Mouse (Mus musculus) limb, embryonic 14.5 days (tissue): ENCODE data around the gene Sort1. TPM values are rescaled to one million over a fixed set of nuclear protein-coding genes. Genes with fewer than 3 reads are reported as not detected.

Experiments used
- ATAC-seq: fragments of 200-750 bp; cut with Nextera tagmentation; 2 replicates; pipeline ENCODE4 v1.8.0; 2017; ENCODE audit warnings: low read depth, moderate number of reproducible peaks, moderate TSS enrichment; ENCODE audit not compliant: low FRiP score
- DNase-seq: peaks from one replicate; pipeline ENCODE4 v3.0.0-alpha.2; 2015; ENCODE audit warnings: low spot score
- H3K27ac ChIP-seq: fragments of 300-500 bp; sonication (generic); replicated peaks from 2 replicates; pipeline ENCODE4 v1.5.1; 2014; ENCODE audit warnings: low read depth, mild to moderate bottlenecking, low read length, moderate library complexity, mixed read lengths
- H3K27me3 ChIP-seq: fragments of 300-500 bp; sonication (generic); 2 replicates; pipeline ENCODE4 v1.6.1; 2014; ENCODE audit warnings: low read length, mixed read lengths; ENCODE audit not compliant: control insufficient read depth, insufficient read depth
- H3K36me3 ChIP-seq: fragments of 300-500 bp; sonication (generic); 2 replicates; pipeline ENCODE4 v1.6.1; 2014; ENCODE audit warnings: mild to moderate bottlenecking, low read length, moderate library complexity, mixed read lengths; ENCODE audit not compliant: control insufficient read depth, insufficient read depth
- H3K4me1 ChIP-seq: fragments of 300-500 bp; sonication (generic); 2 replicates; pipeline ENCODE4 v1.6.1; 2014; ENCODE audit warnings: antibody characterized with exemption, low read length, mixed read lengths; ENCODE audit not compliant: control insufficient read depth, insufficient read depth
- H3K4me2 ChIP-seq: fragments of 300-500 bp; sonication (generic); replicated peaks from 2 replicates; pipeline ENCODE4 v1.6.1; 2014; ENCODE audit warnings: low read depth, mild to moderate bottlenecking, low read length, moderate library complexity; ENCODE audit not compliant: severe bottlenecking
- H3K4me3 ChIP-seq: fragments of 300-500 bp; sonication (generic); replicated peaks from 2 replicates; pipeline ENCODE4 v1.5.1; 2014; ENCODE audit warnings: low read length
- H3K9ac ChIP-seq: fragments of 300-500 bp; sonication (generic); 2 replicates; pipeline ENCODE4 v1.6.1; 2014; ENCODE audit warnings: mild to moderate bottlenecking, low read depth, low read length, moderate library complexity; ENCODE audit not compliant: severe bottlenecking
- H3K9me3 ChIP-seq: fragments of 300-500 bp; sonication (generic); 2 replicates; pipeline ENCODE4 v1.6.1; 2016; ENCODE audit warnings: low read length; ENCODE audit not compliant: control insufficient read depth
- POLR2A ChIP-seq: fragments of 200-500 bp; IDR thresholded peaks from 2 replicates; pipeline ENCODE4 v1.8.0; 2012; ENCODE audit warnings: inconsistent platforms, mild to moderate bottlenecking, moderate library complexity, borderline replicate concordance; ENCODE audit not compliant: insufficient read depth, insufficient read length; ENCODE audit errors: extremely low read depth
- WGBS: fragments of 180-500 bp; shearing (Covaris S2); extraction: QIAGEN DNeasy Blood & Tissue Kit; methylation state at CpG from one replicate; pipeline ENCODE4 v1.1.7; 2014; 5-methylcytosine and 5-hydroxymethylcytosine counted together
- polyA plus RNA-seq, 2 experiments: library from polyadenylated mRNA; depleted of rRNA in 1 of 2; stranded (reverse) in 1 of 2; unstranded in 1 of 2; fragments of >200 nt; fragmentation: Nextera tagmentation in 1 of 2; extraction: Ambion mirVana in 1 of 2; gene quantifications; 2 replicates each; pipeline versions ENCODE4 v1.2.1 to v1.2.3; 2012 to 2014

Sort1 gene
- polyA plus RNA-seq, 2 experiments = 17.9 to 30.4 TPM

GRCm38 (mm10) chr3:108405536-108406305, 121.8 kb downstream of the Sort1 start:
- no peak overlapping the region for H3K4me2 ChIP-seq
- WGBS = 55% methylated on average over 14 of the region's 14 CpGs
- no peak overlapping the region for H3K27ac ChIP-seq
- no peaks in the 10 kb centered on the region for H3K27me3 ChIP-seq
- H3K9me3 ChIP-seq = no peaks in the 10 kb centered on the region
- ATAC-seq (no peak), DNase-seq (no peak)
- no peak overlapping the region for H3K9ac ChIP-seq
- H3K4me3 ChIP-seq = no peak overlapping the region
- peaks cover 3% of the 10 kb centered on the region; the same call in 1 of the 2 replicates for H3K4me1 ChIP-seq
- H3K36me3 ChIP-seq = peaks cover 21% of the 10 kb centered on the region
- no peak for TF ChIP-seq POLR2A

- Histone ChIP-seq H3K4me2 (no peak overlapping the region), H3K36me3 (peaks cover 17% of the 10 kb centered on the region), H3K4me3 (no peak overlapping the region), H3K27me3 (no peaks in the 10 kb centered on the region), H3K9ac (no peak overlapping the region), H3K27ac (no peak overlapping the region), H3K9me3 (no peaks in the 10 kb centered on the region), H3K4me1 (peaks cover 7% of the 10 kb centered on the region; the same call in 1 of the 2 replicates)
- DNase-seq (no peak), ATAC-seq (no peak)
- 90% methylated on average over 24 of the region's 24 CpGs for WGBS
- no peak for TF ChIP-seq POLR2A
Measured at GRCm38 (mm10) chr3:108406306-108406885, 122.5 kb downstream of the Sort1 start.

GRCm38 (mm10) chr3:108408517-108409008, 124.7 kb downstream of the Sort1 start:
- no peaks in the 10 kb centered on the region for H3K27me3 ChIP-seq
- no peak for DNase-seq
- peaks cover 10% of the 10 kb centered on the region; the same call in 1 of the 2 replicates for H3K4me1 ChIP-seq
- no peak for ATAC-seq
- peaks cover 6% of the 10 kb centered on the region; the same call in 1 of the 2 replicates for H3K9me3 ChIP-seq
- H3K36me3 ChIP-seq = peaks cover 33% of the 10 kb centered on the region
- 89% methylated on average over 8 of the region's 8 CpGs for WGBS
- no peak overlapping the region for H3K4me3 ChIP-seq
- no peak overlapping the region for H3K4me2 ChIP-seq
- TF ChIP-seq POLR2A = no peak
- no peak overlapping the region for H3K9ac ChIP-seq
- H3K27ac ChIP-seq = no peak overlapping the region

GRCm38 (mm10) chr3:108409656-108410358, 125.9 kb downstream of the Sort1 start:
- Histone ChIP-seq H3K4me2 (no peak overlapping the region), H3K4me3 (no peak overlapping the region)
- no peak for ATAC-seq

GRCm38 (mm10) chr3:108410359-108410714, 126.5 kb downstream of the Sort1 start:
- H3K36me3 ChIP-seq = peaks cover 36% of the 10 kb centered on the region
- no peaks in the 10 kb centered on the region for H3K27me3 ChIP-seq
- no peak overlapping the region for H3K27ac ChIP-seq
- WGBS = 36% methylated on average over 5 of the region's 5 CpGs
- H3K9me3 ChIP-seq = peaks cover 15% of the 10 kb centered on the region
- H3K4me2 ChIP-seq = no peak overlapping the region
- peaks cover 10% of the 10 kb centered on the region; the same call in 1 of the 2 replicates for H3K4me1 ChIP-seq
- no peak for TF ChIP-seq POLR2A
- peak overlapping the region; percentile 43; the same call in 1 of the 2 replicates for H3K9ac ChIP-seq
- ATAC-seq (no peak), DNase-seq (no peak)
- H3K4me3 ChIP-seq = no peak overlapping the region

More at GRCm38 (mm10) chr3:108409656-108410358, 125.9 kb downstream of the Sort1 start:
- DNase-seq = no peak
- no peaks in the 10 kb centered on the region for H3K27me3 ChIP-seq
- WGBS = 58% methylated on average over 8 of the region's 8 CpGs
- H3K9me3 ChIP-seq = peaks cover 15% of the 10 kb centered on the region
- H3K4me1 ChIP-seq = peaks cover 10% of the 10 kb centered on the region; the same call in 1 of the 2 replicates
- no peak overlapping the region for H3K27ac ChIP-seq
- H3K36me3 ChIP-seq = peaks cover 36% of the 10 kb centered on the region
- H3K9ac ChIP-seq = no peak overlapping the region
- TF ChIP-seq POLR2A = no peak

Other genes with a start within 250 kb of the Sort1 start
- gene Gstm4, start 239.2 kb upstream of the Sort1 start, polyA plus RNA-seq (2012; rRNA removed) = 14.4 and 14.5 TPM in 2 replicates
- gene Gstm4, start 239.2 kb upstream of the Sort1 start, polyA plus RNA-seq (2014; fragmentation: Nextera tagmentation; extraction: Ambion mirVana) = 14.4 and 16.2 TPM in 2 replicates
- gene Ampd2, start 197.4 kb upstream of the Sort1 start, polyA plus RNA-seq (2012; rRNA removed) = 116 and 161 TPM in 2 replicates
- 35.8 and 38.7 TPM in 2 replicates for gene Ampd2, start 197.4 kb upstream of the Sort1 start, polyA plus RNA-seq (2014; fragmentation: Nextera tagmentation; extraction: Ambion mirVana)
- gene Gnat2, start 191.3 kb upstream of the Sort1 start, polyA plus RNA-seq (2012; rRNA removed) = 0.70 and 0.88 TPM in 2 replicates
- 0.70 and 0.91 TPM in 2 replicates for gene Gnat2, start 191.3 kb upstream of the Sort1 start, polyA plus RNA-seq (2014; fragmentation: Nextera tagmentation; extraction: Ambion mirVana)
- gene Gnai3, start 137.9 kb upstream of the Sort1 start, polyA plus RNA-seq (2012; rRNA removed) = 81.8 and 89.8 TPM in 2 replicates
- gene Gnai3, start 137.9 kb upstream of the Sort1 start, polyA plus RNA-seq (2014; fragmentation: Nextera tagmentation; extraction: Ambion mirVana) = 165 and 166 TPM in 2 replicates
- 0.20 and 0.26 TPM in 2 replicates for gene Gpr61, start 129.2 kb upstream of the Sort1 start, polyA plus RNA-seq (2012; rRNA removed)
- 0.10 and 0.14 TPM in 2 replicates for gene Gpr61, start 129.2 kb upstream of the Sort1 start, polyA plus RNA-seq (2014; fragmentation: Nextera tagmentation; extraction: Ambion mirVana)
- 11.3 and 14.8 TPM in 2 replicates for gene Amigo1, start 97.7 kb upstream of the Sort1 start, polyA plus RNA-seq (2012; rRNA removed)
- 5.4 and 5.7 TPM in 2 replicates for gene Amigo1, start 97.7 kb upstream of the Sort1 start, polyA plus RNA-seq (2014; fragmentation: Nextera tagmentation; extraction: Ambion mirVana)
- 3.8 and 5.0 TPM in 2 replicates for gene Cyb561d1, start 82.9 kb upstream of the Sort1 start, polyA plus RNA-seq (2012; rRNA removed)
- gene Cyb561d1, start 82.9 kb upstream of the Sort1 start, polyA plus RNA-seq (2014; fragmentation: Nextera tagmentation; extraction: Ambion mirVana) = 1.7 and 2.0 TPM in 2 replicates
- 37.0 and 45.2 TPM in 2 replicates for gene Atxn7l2, start 73.1 kb upstream of the Sort1 start, polyA plus RNA-seq (2012; rRNA removed)
- 22.9 and 23.7 TPM in 2 replicates for gene Atxn7l2, start 73.1 kb upstream of the Sort1 start, polyA plus RNA-seq (2014; fragmentation: Nextera tagmentation; extraction: Ambion mirVana)
- gene Sypl2, start 57.4 kb upstream of the Sort1 start, polyA plus RNA-seq (2012; rRNA removed) = 3.7 and 4.0 TPM in 2 replicates
- 2.1 and 2.7 TPM in 2 replicates for gene Sypl2, start 57.4 kb upstream of the Sort1 start, polyA plus RNA-seq (2014; fragmentation: Nextera tagmentation; extraction: Ambion mirVana)
- gene Psma5, start 27.2 kb upstream of the Sort1 start, polyA plus RNA-seq (2012; rRNA removed) = 148 and 177 TPM in 2 replicates
- gene Psma5, start 27.2 kb upstream of the Sort1 start, polyA plus RNA-seq (2014; fragmentation: Nextera tagmentation; extraction: Ambion mirVana) = 301 and 312 TPM in 2 replicates
- gene Mybphl, start 80.8 kb downstream of the Sort1 start, polyA plus RNA-seq (2012; rRNA removed) = not detected in 2 replicates
- gene Mybphl, start 80.8 kb downstream of the Sort1 start, polyA plus RNA-seq (2014; fragmentation: Nextera tagmentation; extraction: Ambion mirVana) = not detected in 2 replicates
- 86.7 and 91.5 TPM in 2 replicates for gene Psrc1, start 99.8 kb downstream of the Sort1 start, polyA plus RNA-seq (2012; rRNA removed)
- 38.0 and 39.1 TPM in 2 replicates for gene Psrc1, start 99.8 kb downstream of the Sort1 start, polyA plus RNA-seq (2014; fragmentation: Nextera tagmentation; extraction: Ambion mirVana)
- 18.9 and 23.3 TPM in 2 replicates for gene Celsr2, start 131.5 kb downstream of the Sort1 start, polyA plus RNA-seq (2012; rRNA removed)
- 10.5 and 15.5 TPM in 2 replicates for gene Celsr2, start 131.5 kb downstream of the Sort1 start, polyA plus RNA-seq (2014; fragmentation: Nextera tagmentation; extraction: Ambion mirVana)
- gene Sars, start 161.1 kb downstream of the Sort1 start, polyA plus RNA-seq (2012; rRNA removed) = 52.4 and 80.2 TPM in 2 replicates
- gene Sars, start 161.1 kb downstream of the Sort1 start, polyA plus RNA-seq (2014; fragmentation: Nextera tagmentation; extraction: Ambion mirVana) = 108 and 118 TPM in 2 replicates